Mouse (Mus musculus) gastrocnemius, postnatal 36 days (tissue): ENCODE data around the gene Ppm1e. TPM values are rescaled to one million over a fixed set of nuclear protein-coding genes. Genes with fewer than 3 reads are reported as not detected.

Experiments
- DNase-seq, 2 experiments: peaks; one replicate each; pipeline ENCODE4 v3.0.0; 2022
- intact Hi-C: fragments of 180-260 bp; cut with DNase I; formaldehyde crosslinking; loops from one replicate; pipeline ENCODE4 v1.15.1; 2025
- long read RNA-seq, 2 experiments: library from polyadenylated mRNA; stranded (forward); transcript quantifications; one replicate each; pipeline ENCODE4 v2.0.0; 2021
- total RNA-seq, 2 experiments: library from RNA; stranded (reverse); gene quantifications; 2 replicates each; pipeline ENCODE4 v1.2.3; 2021

Gene Ppm1e
- total RNA-seq: under 1 TPM; 0.32 to 0.46 TPM
- long read RNA-seq, experiment 1: 0 reads
- long read RNA-seq, experiment 2: 0 reads

- intact Hi-C loops: no loop called here
- peak; percentile 13 to 39 for DNase-seq
These were observed at the start of gene Ppm1e for GRCm38 (mm10) chr11:87358331-87359261. Gene Ppm1e, minus strand, starts transcription at chr11:87359023.

DNA sequence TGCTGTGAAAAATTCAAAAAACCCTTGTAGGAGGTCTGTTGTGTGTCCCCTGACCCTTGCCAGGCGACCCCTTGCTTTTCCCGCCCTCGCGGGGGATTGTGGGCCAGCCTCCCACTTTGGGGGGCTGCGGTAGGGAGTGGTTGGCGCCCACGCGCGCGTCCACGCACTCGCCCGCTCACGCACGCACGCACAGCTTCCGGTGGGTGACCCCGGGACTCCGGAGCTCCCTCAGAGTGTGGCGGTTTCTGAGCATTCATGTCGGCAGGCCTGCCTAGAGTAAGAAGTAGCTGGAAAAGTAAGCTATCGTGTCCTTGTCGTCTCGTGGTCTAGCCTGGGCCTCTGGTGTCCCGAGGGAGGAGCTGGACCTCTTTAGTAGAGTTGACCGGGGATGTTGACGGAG is 46.1 kb upstream of the Ppm1e start, which contains the start of the genes Rad51c and Tex14:
Gene Rad51c (minus strand): TSS at position 79 of the 400 bp plus-strand sequence.
Gene Tex14 (plus strand): TSS at position 190 of the 400 bp plus-strand sequence.
- DNase-seq: no peak
- intact Hi-C loops: no loop called here

GRCm38 (mm10) chr11:87404111-87404853 is 45.5 kb upstream of the Ppm1e start:
- intact Hi-C loops: no loop called here
- peak; percentile 92 to 93 for DNase-seq

DNA sequence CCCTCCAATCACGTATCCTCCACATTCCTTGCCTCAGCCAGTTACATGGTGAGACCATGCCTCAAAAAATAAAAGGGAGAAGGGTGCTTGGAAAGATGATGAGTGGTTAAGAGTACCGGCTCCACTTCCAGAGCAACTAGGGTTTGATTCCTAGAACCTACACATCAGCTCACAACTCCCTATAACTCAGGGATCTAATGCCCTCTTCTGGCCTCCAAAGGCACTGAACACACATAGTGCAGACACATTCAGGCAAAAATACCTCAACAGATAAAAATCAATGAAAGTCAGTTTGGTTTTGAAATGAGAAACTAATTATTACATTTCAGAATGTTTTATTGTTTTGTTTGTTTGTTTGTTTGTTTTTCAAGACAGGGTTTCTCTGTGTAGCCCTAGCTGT is 39.6 kb upstream of the Ppm1e start:
- intact Hi-C loops: no loop called here
- no peak for DNase-seq

- no peak for DNase-seq
These were observed 35.0 kb upstream of the Ppm1e start for GRCm38 (mm10) chr11:87393855-87394254.

DNA sequence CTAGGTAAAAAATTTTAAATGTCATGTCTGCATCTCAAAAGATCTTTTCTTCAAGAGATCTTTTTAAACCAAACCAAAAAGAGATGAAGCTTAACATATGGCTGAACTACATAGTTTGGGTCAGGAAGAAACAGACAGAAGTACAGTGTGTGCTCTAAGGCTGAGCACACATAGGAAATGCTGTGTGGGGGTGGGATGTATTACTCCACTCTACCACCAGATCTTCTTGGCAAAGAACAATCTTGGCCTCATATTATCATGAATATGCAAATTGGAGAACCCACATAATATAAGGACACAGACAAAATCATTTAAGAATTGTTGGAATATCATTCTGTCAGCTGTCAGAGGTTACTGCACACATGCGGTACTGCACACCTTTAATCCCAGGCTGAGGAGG is 26.9 kb upstream of the Ppm1e start:
- no peak for DNase-seq
- intact Hi-C loops: no loop called here

More at GRCm38 (mm10) chr11:87393855-87394254, 35.0 kb upstream of the Ppm1e start:
- intact Hi-C loops: no loop called here

- DNase-seq: no peak
- intact Hi-C loops: no loop called here
These were observed 25.7 kb upstream of the Ppm1e start for GRCm38 (mm10) chr11:87384551-87384950.

DNA sequence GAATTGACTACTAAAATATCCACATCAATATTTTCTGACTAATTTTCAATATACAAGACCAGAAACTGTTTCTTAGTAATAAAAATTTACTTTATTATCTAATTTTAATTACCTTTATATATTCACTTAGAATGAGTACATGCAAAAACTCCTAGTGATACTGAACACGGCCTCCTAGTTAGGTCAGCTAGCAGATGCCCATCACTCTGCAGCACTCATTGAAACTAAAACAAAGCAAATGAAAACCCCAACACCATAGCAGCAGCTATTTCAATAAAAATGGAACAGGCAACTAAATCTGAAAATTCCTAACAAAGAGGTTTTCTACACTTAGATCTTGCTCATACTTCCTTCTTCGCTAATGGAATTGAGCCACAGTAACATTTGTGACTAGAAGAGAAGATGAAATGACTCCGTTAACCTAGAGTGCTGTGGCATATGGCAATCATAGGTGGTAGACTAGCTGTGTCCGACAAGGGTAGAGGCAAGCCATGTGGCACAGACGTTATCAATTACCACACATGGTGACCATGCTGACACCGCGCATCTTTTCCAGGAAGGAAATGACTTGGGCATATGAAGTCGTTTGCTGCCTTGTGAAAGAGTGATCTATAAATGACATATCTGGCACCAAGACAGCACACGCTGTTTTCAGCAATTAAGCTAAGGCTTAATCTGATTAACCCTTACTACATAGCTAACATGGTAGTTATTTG is 9.2 kb upstream of the Ppm1e start:
- intact Hi-C loops: no loop called here
- DNase-seq: no peak

DNA sequence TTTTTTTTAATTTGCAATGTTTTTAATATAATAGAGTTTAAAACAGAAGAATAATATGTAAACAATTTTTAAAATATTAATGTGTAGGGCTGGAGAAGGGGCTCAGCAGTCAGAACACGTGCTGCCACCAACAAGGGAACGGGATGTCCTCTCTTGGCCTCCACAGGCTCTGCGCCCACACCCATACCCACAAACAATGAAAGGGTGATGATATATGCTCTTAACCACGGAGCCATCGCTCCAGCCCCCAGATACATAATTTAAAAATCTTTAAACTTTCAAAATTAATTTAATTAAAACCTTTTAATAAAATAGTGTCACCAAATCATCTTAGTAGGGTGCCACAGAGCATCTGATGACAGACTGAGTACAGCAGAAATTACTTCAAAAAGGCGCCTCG is 8.2 kb upstream of the Ppm1e start:
- no peak for DNase-seq
- intact Hi-C loops: no loop called here

GRCm38 (mm10) chr11:87365120-87365519 is 6.3 kb upstream of the Ppm1e start:
- intact Hi-C loops: no loop called here

DNA sequence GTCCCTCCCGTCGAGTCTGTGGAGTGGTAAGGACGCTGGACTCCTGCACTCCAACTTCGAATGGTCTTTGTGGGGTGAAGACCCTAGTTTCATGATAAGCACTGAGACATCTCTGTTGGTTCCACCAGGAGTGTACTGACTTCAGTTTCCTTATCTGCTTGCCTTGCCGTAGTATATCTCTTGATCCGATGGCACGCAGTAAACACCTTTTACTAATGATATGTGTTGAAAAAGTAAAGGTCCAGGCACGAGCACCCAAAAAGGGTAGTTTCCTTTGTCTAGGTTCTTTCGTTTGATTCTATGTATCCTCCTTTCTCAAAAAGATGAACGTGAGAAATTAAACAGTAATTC is 414 bp upstream of the Ppm1e start:
- intact Hi-C loops: no loop called here
- no peak for DNase-seq

More at GRCm38 (mm10) chr11:87365120-87365519, 6.3 kb upstream of the Ppm1e start:
- DNase-seq: no peak

GRCm38 (mm10) chr11:87357317-87358300 is 1.2 kb downstream of the Ppm1e start:
- intact Hi-C loops: no loop called here
- DNase-seq: no peak

GRCm38 (mm10) chr11:87354861-87355260 is 4.0 kb downstream of the Ppm1e start:
- DNase-seq: no peak
- intact Hi-C loops: no loop called here

DNA sequence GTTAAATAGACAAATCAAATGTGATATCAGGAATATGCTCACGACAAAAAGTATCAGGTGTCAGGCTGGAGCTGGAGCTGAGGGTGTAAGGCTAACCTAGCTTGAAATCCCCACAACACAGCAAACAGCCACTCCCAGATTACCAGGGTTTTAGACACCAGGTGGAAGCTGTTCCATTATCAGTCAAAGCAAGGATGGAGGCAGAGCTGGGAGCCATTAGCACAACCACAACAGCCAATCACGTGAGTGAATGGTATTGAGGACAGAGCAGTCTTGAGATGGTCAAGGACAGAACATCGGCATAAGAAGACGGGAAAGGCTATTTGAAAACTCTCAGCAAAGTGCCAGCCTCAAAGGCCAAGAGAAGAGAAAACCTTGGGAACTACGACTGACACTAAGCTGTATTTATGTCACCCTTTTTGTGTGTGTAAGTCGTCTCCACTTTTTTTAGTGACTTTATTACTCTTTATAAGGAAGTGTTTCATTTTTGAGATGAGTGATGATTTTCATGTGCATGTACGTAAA is 5.1 kb downstream of the Ppm1e start:
- no peak for DNase-seq
- intact Hi-C loops: no loop called here

GRCm38 (mm10) chr11:87326381-87326780 is 32.4 kb downstream of the Ppm1e start:
- DNase-seq: no peak
- intact Hi-C loops: no loop called here

DNA sequence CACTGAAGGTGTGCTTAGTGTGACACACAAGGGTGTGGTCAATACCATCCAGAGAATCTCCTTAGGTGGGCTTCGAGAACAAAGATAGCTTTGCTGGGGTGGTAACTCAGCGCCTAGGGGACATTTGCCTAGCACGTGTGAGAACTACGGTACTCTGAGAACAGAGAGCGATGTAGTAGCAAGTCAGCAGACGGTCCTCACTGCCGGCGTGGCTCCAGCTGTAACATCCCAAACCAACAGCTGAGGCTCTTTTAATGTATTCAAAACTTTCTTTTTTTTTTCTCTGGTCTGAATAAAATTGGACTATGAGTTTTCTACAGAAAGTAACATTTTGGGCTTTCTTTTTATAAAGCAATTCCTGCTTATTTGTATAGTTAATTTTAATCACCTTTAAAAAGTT is 36.3 kb downstream of the Ppm1e start:
- intact Hi-C loops: no loop called here
- DNase-seq: no peak

DNA sequence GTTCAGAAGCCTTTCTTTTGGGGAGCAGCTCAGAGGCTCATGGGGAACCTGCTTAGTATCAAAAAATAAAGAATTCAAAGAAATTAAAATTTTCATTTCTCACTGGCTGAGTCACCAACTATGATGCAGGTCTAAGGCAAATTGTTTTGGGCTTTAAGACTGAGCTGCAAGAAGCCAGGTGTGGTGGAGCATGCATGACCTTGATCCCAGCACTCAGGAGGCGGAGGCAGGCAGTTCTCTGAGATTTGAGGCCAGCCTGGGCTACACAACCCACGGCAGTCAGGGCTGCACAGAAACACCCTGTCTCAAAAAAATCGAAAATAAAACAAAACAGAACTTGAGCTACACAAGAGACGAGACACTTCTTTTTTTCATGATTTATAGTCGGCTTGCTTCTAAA is 38.8 kb downstream of the Ppm1e start:
- no peak for DNase-seq
- intact Hi-C loops: no loop called here

DNA sequence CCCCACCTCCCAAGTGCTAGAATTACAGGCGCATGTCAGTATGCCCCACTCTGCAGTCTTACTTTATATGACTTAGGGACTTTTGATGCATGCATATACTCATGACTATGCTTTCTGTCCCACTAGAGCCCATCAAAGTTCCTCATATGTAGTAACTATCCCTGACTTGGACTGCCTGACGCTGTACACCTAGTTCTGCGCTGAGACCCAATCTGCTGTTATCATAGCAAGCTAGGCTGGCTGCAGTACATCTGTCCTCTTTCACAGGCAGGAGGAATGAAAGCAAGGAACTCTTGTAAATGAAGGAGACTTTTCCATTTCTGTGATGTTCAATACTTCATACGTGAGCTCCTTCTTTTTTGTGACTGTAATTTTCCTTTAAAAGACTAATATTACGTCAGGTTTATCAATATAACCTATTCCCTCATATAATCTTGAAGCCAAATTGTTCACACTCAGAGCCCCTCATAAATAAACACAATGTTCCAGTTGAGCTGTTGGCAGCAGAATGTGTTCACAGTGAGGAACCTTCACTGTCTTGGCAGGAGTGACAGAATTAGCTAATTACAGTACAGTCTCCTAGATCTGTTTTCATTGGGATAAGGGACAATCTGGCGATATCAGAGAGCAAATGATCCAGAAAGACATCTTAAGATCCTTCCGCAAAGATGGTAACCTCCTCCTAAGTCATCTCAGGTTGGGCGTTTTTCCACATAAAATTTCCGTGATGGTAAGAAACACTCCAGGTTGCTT is 39.7 kb downstream of the Ppm1e start:
- intact Hi-C loops: no loop called here
- no peak for DNase-seq

- intact Hi-C loops: no loop called here
- DNase-seq: no peak
These were observed 45.3 kb downstream of the Ppm1e start for GRCm38 (mm10) chr11:87313533-87313932.
